Mouse (Mus musculus): Measurements from ENCODE around the gene Gm13057. TPM values are rescaled to one million over a fixed set of nuclear protein-coding genes. Genes with fewer than 3 reads are reported as not detected.

The Gm13057 gene
- total RNA-seq (2023) = not detected in 2 replicates

GRCm38 (mm10) chr4:143551400-143551799 lies at the start of gene Gm13057, which contains the start of gene BC080695:
Gene Gm13057, plus strand, starts transcription at chr4:143551709.
Gene BC080695, plus strand, starts transcription at chr4:143551700.

GRCm38 (mm10) chr4:143511043-143511442 lies 40.5 kb upstream of the Gm13057 start, which contains the start of gene Gm13043:
Gene Gm13043, plus strand, starts transcription at chr4:143511343.

GRCm38 (mm10) chr4:143535654-143536053 lies 15.9 kb upstream of the Gm13057 start, which contains the start of gene Gm13040:
Gene Gm13040, plus strand, starts transcription at chr4:143535954.

Other genes starting within 250 kb of the Gm13057 start
- gene Lrrc38, start 202.0 kb upstream of the Gm13057 start, total RNA-seq (2023) = not detected in 2 replicates
- gene Pramel1, start 157.3 kb upstream of the Gm13057 start, total RNA-seq (2023) = not detected in 2 replicates
- gene Pramef8, start 139.3 kb upstream of the Gm13057 start, total RNA-seq (2023) = 52.0 and 56.6 TPM in 2 replicates
- not detected in 2 replicates for gene Oog4, start 101.4 kb upstream of the Gm13057 start, total RNA-seq (2023)
- gene Gm13043, start 40.4 kb upstream of the Gm13057 start, total RNA-seq (2023) = not detected in 2 replicates
- not detected in 2 replicates for gene Gm13040, start 15.8 kb upstream of the Gm13057 start, total RNA-seq (2023)
- not detected in 2 replicates for gene BC080695, start within 50 bp of the Gm13057 start, total RNA-seq (2023)
- not detected in 2 replicates for gene Gm13083, start 63.3 kb downstream of the Gm13057 start, total RNA-seq (2023)
- not detected in 2 replicates for gene Gm13088, start 105.5 kb downstream of the Gm13057 start, total RNA-seq (2023)
- gene Gm13089, start 151.0 kb downstream of the Gm13057 start, total RNA-seq (2023) = not detected in 2 replicates
- gene Gm13078, start 167.7 kb downstream of the Gm13057 start, total RNA-seq (2023) = not detected in 2 replicates
- not detected in 2 replicates for gene Gm13023, start 237.6 kb downstream of the Gm13057 start, total RNA-seq (2023)